Mouse (Mus musculus) liver, embryonic 15.5 days (tissue): ENCODE measurements around the gene Mef2c. TPM values are rescaled to one million over a fixed set of nuclear protein-coding genes. Genes with fewer than 3 reads are reported as not detected.

ENCODE experiments used
- ATAC-seq: fragments of 200-750 bp; cut with Nextera tagmentation; 2 replicates; pipeline ENCODE4 v1.8.0; 2017; ENCODE audit warnings: moderate number of reproducible peaks, mild to moderate bottlenecking, moderate library complexity; ENCODE audit not compliant: insufficient read depth
- H3K27ac ChIP-seq: fragments of 300-500 bp; sonication (generic); replicated peaks from 2 replicates; pipeline ENCODE4 v1.5.1; 2015; ENCODE audit warnings: mild to moderate bottlenecking, inconsistent platforms
- H3K27me3 ChIP-seq: fragments of 300-500 bp; sonication (generic); 2 replicates; pipeline ENCODE4 v1.6.1; 2015; ENCODE audit warnings: mild to moderate bottlenecking, inconsistent platforms
- H3K36me3 ChIP-seq: fragments of 300-500 bp; sonication (generic); replicated peaks from 2 replicates; pipeline ENCODE4 v1.6.1; 2015; ENCODE audit warnings: moderate library complexity, mild to moderate bottlenecking, inconsistent platforms
- H3K4me1 ChIP-seq: fragments of 300-500 bp; sonication (generic); replicated peaks from 2 replicates; pipeline ENCODE4 v1.6.1; 2015; ENCODE audit warnings: inconsistent platforms
- H3K4me2 ChIP-seq: fragments of 300-500 bp; sonication (generic); 2 replicates; pipeline ENCODE4 v1.6.1; 2015; ENCODE audit warnings: moderate library complexity, mild to moderate bottlenecking, inconsistent platforms
- H3K4me3 ChIP-seq: fragments of 300-500 bp; sonication (generic); replicated peaks from 2 replicates; pipeline ENCODE4 v1.5.1; 2015; ENCODE audit warnings: mild to moderate bottlenecking, inconsistent platforms
- H3K9ac ChIP-seq: fragments of 300-500 bp; sonication (generic); 2 replicates; pipeline ENCODE4 v1.6.1; 2015; ENCODE audit warnings: moderate library complexity, mild to moderate bottlenecking, inconsistent platforms
- H3K9me3 ChIP-seq: fragments of 300-500 bp; sonication (generic); replicated peaks from 2 replicates; pipeline ENCODE4 v1.6.1; 2016; ENCODE audit warnings: inconsistent platforms
- WGBS: fragments of 180-500 bp; shearing (Covaris S2); methylation state at CpG from one replicate; pipeline ENCODE4 v1.1.7; 2015; ENCODE audit warnings: mixed read lengths; ENCODE audit not compliant: insufficient replicate concordance; 5-methylcytosine and 5-hydroxymethylcytosine counted together
- polyA plus RNA-seq: library from polyadenylated mRNA; unstranded; fragments of >200 nt; fragmentation: Nextera tagmentation; extraction: Ambion mirVana; gene quantifications from 2 replicates; pipeline ENCODE4 v1.2.1, GENCODE M21; 2015

The Mef2c gene
- polyA plus RNA-seq, 1 experiment from 2014 or later = 12.0 TPM

- peak overlapping the region; percentile 60 for H3K27ac ChIP-seq
These were observed 68.6 kb downstream of the Mef2c start for GRCm38 (mm10) chr13:83572469-83572868.

GRCm38 (mm10) chr13:83573327-83573726 lies 69.5 kb downstream of the Mef2c start:
- H3K27me3 ChIP-seq = no peaks in the 10 kb centered on the region
- ATAC-seq = no peak
- H3K4me2 ChIP-seq = 0 out of 2 replicates have a peak overlapping the region, but pooled peaks have one; percentile 4
- H3K9me3 ChIP-seq = no peaks in the 10 kb centered on the region
- H3K4me1 ChIP-seq = peaks cover 27% of the 10 kb centered on the region
- no peak overlapping the region for H3K4me3 ChIP-seq
- H3K9ac ChIP-seq = no peak overlapping the region
- H3K27ac ChIP-seq = no peak overlapping the region; the same call in 1 of the 2 replicates
- no peaks in the 10 kb centered on the region for H3K36me3 ChIP-seq
- WGBS = 25% methylated on average over 4 of the region's 4 CpGs

More at GRCm38 (mm10) chr13:83572469-83572868, 68.6 kb downstream of the Mef2c start:
- peak overlapping the region; percentile 56 for H3K4me2 ChIP-seq
- peak overlapping the region; percentile 11 for H3K4me3 ChIP-seq
- 15% methylated on average over 5 of the region's 5 CpGs for WGBS
- H3K9me3 ChIP-seq = no peaks in the 10 kb centered on the region
- peaks cover 30% of the 10 kb centered on the region for H3K4me1 ChIP-seq
- no peak for ATAC-seq
- H3K36me3 ChIP-seq = no peaks in the 10 kb centered on the region
- H3K27me3 ChIP-seq = no peaks in the 10 kb centered on the region
- H3K9ac ChIP-seq = peak overlapping the region; percentile 25; the same call in 1 of the 2 replicates

GRCm38 (mm10) chr13:83573855-83574583 lies 70.2 kb downstream of the Mef2c start:
- Histone ChIP-seq H3K27me3 (no peaks in the 10 kb centered on the region), H3K36me3 (no peaks in the 10 kb centered on the region), H3K4me2 (no peak overlapping the region; the same call in 1 of the 2 replicates), H3K9me3 (no peaks in the 10 kb centered on the region), H3K4me3 (no peak overlapping the region), H3K9ac (no peak overlapping the region), H3K27ac (no peak overlapping the region; the same call in 1 of the 2 replicates), H3K4me1 (peaks cover 22% of the 10 kb centered on the region)
- ATAC-seq = no peak
- WGBS = 29% methylated on average over 8 of the region's 8 CpGs

GRCm38 (mm10) chr13:83574866-83575265 lies 71.0 kb downstream of the Mef2c start:
- Histone ChIP-seq H3K27me3 (no peaks in the 10 kb centered on the region), H3K4me3 (no peak overlapping the region), H3K36me3 (no peaks in the 10 kb centered on the region), H3K4me1 (peaks cover 20% of the 10 kb centered on the region), H3K9me3 (no peaks in the 10 kb centered on the region), H3K4me2 (peak overlapping the region; percentile 2; the same call in 1 of the 2 replicates), H3K9ac (no peak overlapping the region), H3K27ac (no peak overlapping the region)
- no peak for ATAC-seq
- 31% methylated on average over 8 of the region's 8 CpGs for WGBS

- 76% methylated on average over 3 of the region's 3 CpGs for WGBS
- Histone ChIP-seq H3K4me3 (no peak overlapping the region), H3K27me3 (no peaks in the 10 kb centered on the region), H3K4me1 (no peaks in the 10 kb centered on the region), H3K9me3 (no peaks in the 10 kb centered on the region), H3K27ac (no peak overlapping the region), H3K4me2 (no peak overlapping the region), H3K36me3 (no peaks in the 10 kb centered on the region), H3K9ac (no peak overlapping the region)
- ATAC-seq = no peak
These were observed 75.6 kb downstream of the Mef2c start for GRCm38 (mm10) chr13:83579410-83579809.

- Histone ChIP-seq H3K27me3 (no peaks in the 10 kb centered on the region), H3K36me3 (no peaks in the 10 kb centered on the region), H3K9me3 (no peaks in the 10 kb centered on the region), H3K27ac (no peak overlapping the region), H3K9ac (no peak overlapping the region), H3K4me3 (no peak overlapping the region), H3K4me2 (no peak overlapping the region), H3K4me1 (no peaks in the 10 kb centered on the region)
- 59% methylated on average over 5 of the region's 5 CpGs for WGBS
- ATAC-seq = no peak
These were observed 77.0 kb downstream of the Mef2c start for GRCm38 (mm10) chr13:83580856-83581255.

- Histone ChIP-seq H3K9ac (no peak overlapping the region), H3K4me3 (no peak overlapping the region), H3K27ac (no peak overlapping the region), H3K4me1 (no peaks in the 10 kb centered on the region), H3K36me3 (no peaks in the 10 kb centered on the region), H3K4me2 (no peak overlapping the region), H3K27me3 (no peaks in the 10 kb centered on the region), H3K9me3 (no peaks in the 10 kb centered on the region)
- WGBS = 71% methylated on average over 1 of the region's 1 CpGs
- no peak for ATAC-seq
These were observed 78.7 kb downstream of the Mef2c start for GRCm38 (mm10) chr13:83582564-83582963.

- 81% methylated on average over 4 of the region's 4 CpGs for WGBS
These were observed 80.0 kb downstream of the Mef2c start for GRCm38 (mm10) chr13:83583881-83584280.

GRCm38 (mm10) chr13:83585359-83585758 lies 81.5 kb downstream of the Mef2c start:
- Histone ChIP-seq H3K4me1 (no peaks in the 10 kb centered on the region), H3K9me3 (no peaks in the 10 kb centered on the region), H3K4me3 (no peak overlapping the region), H3K9ac (no peak overlapping the region), H3K36me3 (no peaks in the 10 kb centered on the region), H3K27ac (no peak overlapping the region), H3K27me3 (no peaks in the 10 kb centered on the region), H3K4me2 (no peak overlapping the region)
- no peak for ATAC-seq
- WGBS = 48% methylated on average over 5 of the region's 5 CpGs

More at GRCm38 (mm10) chr13:83583881-83584280, 80.0 kb downstream of the Mef2c start:
- H3K4me1 ChIP-seq = no peaks in the 10 kb centered on the region
- H3K4me2 ChIP-seq = no peak overlapping the region
- no peak overlapping the region for H3K9ac ChIP-seq
- H3K9me3 ChIP-seq = no peaks in the 10 kb centered on the region
- H3K27ac ChIP-seq = no peak overlapping the region
- ATAC-seq = no peak
- no peaks in the 10 kb centered on the region for H3K36me3 ChIP-seq
- H3K27me3 ChIP-seq = no peaks in the 10 kb centered on the region
- no peak overlapping the region for H3K4me3 ChIP-seq

- no peaks in the 10 kb centered on the region for H3K27me3 ChIP-seq
- H3K4me2 ChIP-seq = no peak overlapping the region
- H3K36me3 ChIP-seq = no peaks in the 10 kb centered on the region
- no peak overlapping the region for H3K9ac ChIP-seq
- H3K9me3 ChIP-seq = no peaks in the 10 kb centered on the region
- no peaks in the 10 kb centered on the region for H3K4me1 ChIP-seq
- no peak overlapping the region for H3K27ac ChIP-seq
- 65% methylated on average over 2 of the region's 2 CpGs for WGBS
- no peak overlapping the region for H3K4me3 ChIP-seq
- ATAC-seq = no peak
These were observed 84.4 kb downstream of the Mef2c start for GRCm38 (mm10) chr13:83588186-83588585.

- WGBS = 49% methylated on average over 5 of the region's 5 CpGs
- H3K27ac ChIP-seq = no peak overlapping the region
These were observed 87.1 kb downstream of the Mef2c start for GRCm38 (mm10) chr13:83590886-83591285.

More at GRCm38 (mm10) chr13:83590886-83591285, 87.1 kb downstream of the Mef2c start:
- Histone ChIP-seq H3K9me3 (no peaks in the 10 kb centered on the region), H3K4me3 (no peak overlapping the region), H3K4me1 (no peaks in the 10 kb centered on the region), H3K36me3 (no peaks in the 10 kb centered on the region), H3K9ac (no peak overlapping the region), H3K27me3 (no peaks in the 10 kb centered on the region), H3K4me2 (no peak overlapping the region)
- ATAC-seq = no peak
